16 mouse cellular contexts compared by ENCODE assay signal in the genomic region with DNA sequence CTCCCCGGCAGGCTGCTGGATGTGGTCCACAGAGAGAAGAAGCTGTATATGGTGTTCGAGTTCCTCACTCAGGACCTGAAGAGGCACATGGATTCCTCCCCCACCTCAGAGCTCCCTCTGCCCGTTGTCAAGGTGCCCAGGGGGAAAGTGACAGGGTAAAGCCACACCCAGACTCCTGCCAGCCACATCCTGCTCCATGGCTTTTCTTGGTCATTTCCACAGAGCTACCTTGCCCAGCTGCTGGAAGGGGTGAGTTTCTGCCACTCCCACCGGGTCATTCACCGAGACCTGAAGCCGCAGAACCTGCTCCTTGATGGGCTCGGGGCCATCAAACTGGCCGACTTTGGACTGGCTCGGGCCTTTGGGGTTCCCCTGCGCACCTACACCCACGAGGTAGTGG.
"Had no signal": no experiment of that assay in that cellular context is flagged by ENCODE, and none has a peak within 500 bp of the region (broad histone marks: within the 10 kb centered on the region; RNA-seq: fewer than 3 reads in every experiment).

No protein-coding gene starts in this region.

- H3K9ac ChIP-seq: liver, embryonic 13.5 days; lung, embryonic 15.5 days; neural tube, embryonic 12.5 days; neural tube, embryonic 15.5 days had no signal

- H3K4me2 ChIP-seq: liver, embryonic 13.5 days; lung, embryonic 15.5 days; midbrain, embryonic 11.5 days; neural tube, embryonic 12.5 days; neural tube, embryonic 15.5 days had no signal

- H3K27ac ChIP-seq: kidney, postnatal 0 days; layer of hippocampus, adult 2 months; liver, embryonic 13.5 days; lung, embryonic 15.5 days; neural tube, embryonic 12.5 days; neural tube, embryonic 15.5 days had no signal

- H3K4me3 ChIP-seq: layer of hippocampus, adult 2 months; liver, embryonic 13.5 days; lung, embryonic 15.5 days; neural tube, embryonic 12.5 days; neural tube, embryonic 15.5 days had no signal

- H3K36me3 ChIP-seq: liver, embryonic 13.5 days; lung, embryonic 15.5 days; neural tube, embryonic 15.5 days had no signal

- H3K9me3 ChIP-seq: liver, embryonic 13.5 days; lung, embryonic 15.5 days; neural tube, embryonic 12.5 days; neural tube, embryonic 15.5 days had no signal

- DNase-seq: kidney, adult 11 months; kidney, adult 9 months; kidney, postnatal 25 days; layer of hippocampus, adult 9-11 months; liver, embryonic 13.5 days; midbrain, embryonic 14.5 days; right cerebral cortex, adult 18-20 months; right cerebral cortex, postnatal 14 days; right cerebral cortex, postnatal 4 days; thymus, postnatal 36 days had no signal
